Mouse (Mus musculus) erythroblast, embryonic 14.5 days (primary cell): ENCODE data around the gene Snx4.

Experiments
- GATA1 ChIP-seq: IDR thresholded peaks from 2 replicates; pipeline ENCODE4 v1.6.1; 2012; ENCODE audit warnings: low read length, inconsistent platforms, mixed read lengths
- TAL1 ChIP-seq: IDR thresholded peaks from 3 replicates; pipeline ENCODE4 v1.6.1; 2012; ENCODE audit warnings: low read length, inconsistent platforms, mixed read lengths

DNA sequence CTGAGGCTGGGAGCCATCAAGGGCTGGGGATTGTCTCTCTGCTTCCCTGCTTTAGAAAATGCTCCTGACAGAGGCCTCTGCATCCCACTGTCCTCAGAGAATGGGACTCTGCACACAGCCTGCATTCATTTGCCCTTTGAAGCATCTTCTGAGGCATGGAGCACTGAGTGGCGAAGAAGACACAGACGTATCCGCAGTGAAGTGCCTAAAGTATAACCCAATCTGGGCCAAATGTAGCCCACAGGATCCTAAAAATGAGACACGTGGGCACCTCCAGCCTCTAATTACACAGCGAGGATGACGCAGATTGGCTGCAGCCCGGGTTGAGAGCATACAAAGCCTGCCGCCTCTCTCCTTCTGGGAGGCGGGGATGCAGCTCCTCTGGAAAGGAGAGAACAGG lies 93.1 kb downstream of the Snx4 start:
- no peak for TF ChIP-seq GATA1
- TF ChIP-seq TAL1 = no peak
